Mouse (Mus musculus): ENCODE data around the gene Epb41. TPM values are rescaled to one million over a fixed set of nuclear protein-coding genes. Genes with fewer than 3 reads are reported as not detected.

The Epb41 gene
- polyA plus RNA-seq, 1 experiment from 2014 or later = 22.2 TPM

DNA sequence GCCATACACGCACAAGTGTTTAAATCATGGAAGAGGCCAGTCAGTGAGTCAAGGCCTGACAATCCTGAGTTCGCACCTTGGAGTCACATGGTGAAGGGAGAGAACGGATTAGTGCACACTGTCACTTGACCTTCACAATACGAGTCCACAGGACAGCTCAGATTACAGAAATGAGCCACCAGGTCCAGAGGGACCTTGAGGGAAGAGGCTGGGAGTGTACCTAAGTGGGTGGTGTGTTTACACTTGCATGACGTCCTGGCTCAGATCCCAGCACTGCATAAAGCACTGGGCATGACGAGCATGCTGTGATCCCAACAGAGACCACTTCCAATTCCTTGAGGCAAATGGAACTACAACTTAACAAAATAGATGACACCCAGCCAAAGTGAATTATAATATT, 168.7 kb downstream of the Epb41 start:
- no peak for ATAC-seq
- no peak overlapping the region for H3K9ac ChIP-seq (ENCODE audit: low read depth, low read length)
- H3K4me2 ChIP-seq (replicated peaks; ENCODE audit: low read depth) = no peak overlapping the region
- H3K36me3 ChIP-seq (ENCODE audit: control insufficient read depth, insufficient read depth) = peaks cover 10% of the 10 kb centered on the region; the same call in 1 of the 2 replicates
- no peak for TF ChIP-seq CTCF (IDR thresholded peaks at IDR 0.05; ENCODE audit: low read depth)
- no peak overlapping the region for H3K4me3 ChIP-seq (ENCODE audit: low read depth, low read length)
- H3K27me3 ChIP-seq (replicated peaks; ENCODE audit: control insufficient read depth, insufficient read depth, low read length) = no peaks in the 10 kb centered on the region
- H3K27ac ChIP-seq (ENCODE audit: low read depth, low read length) = no peak overlapping the region
- 0 out of 2 replicates have a peak, but pooled peaks cover 3% of the 10 kb centered on the region for H3K4me1 ChIP-seq (replicated peaks; ENCODE audit: control insufficient read depth, insufficient read depth, low read length)
- no peaks in the 10 kb centered on the region for H3K9me3 ChIP-seq (ENCODE audit: control insufficient read depth)
- 34% methylated on average over 6 of the region's 6 CpGs for WGBS

DNA sequence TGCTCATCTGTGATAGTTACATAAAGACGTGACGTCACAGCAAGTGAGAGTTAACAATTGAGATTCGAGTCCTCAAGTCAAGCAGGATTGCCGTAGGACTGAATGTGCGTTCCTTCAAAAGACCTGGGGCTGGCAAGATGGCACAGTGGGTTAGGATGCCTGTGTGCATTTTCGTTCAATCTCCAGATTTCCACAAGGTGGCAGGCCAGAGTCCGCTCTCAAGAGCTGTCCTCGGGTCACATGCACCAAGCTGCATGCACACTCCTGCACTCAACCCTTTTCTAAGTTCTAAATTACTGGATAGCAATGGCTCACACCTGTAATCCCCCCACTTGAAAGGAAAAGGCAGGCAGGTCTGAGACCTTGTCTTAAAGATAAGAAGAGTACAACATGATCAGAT, 170.6 kb downstream of the Epb41 start:
- peaks cover 30% of the 10 kb centered on the region for H3K36me3 ChIP-seq (ENCODE audit: control insufficient read depth, insufficient read depth)
- no peak overlapping the region for H3K27ac ChIP-seq (ENCODE audit: low read depth, low read length)
- peak; percentile 82 for TF ChIP-seq CTCF (IDR thresholded peaks at IDR 0.05; ENCODE audit: low read depth)
- ATAC-seq = peak; percentile 34; the same call in 1 of the 2 replicates
- H3K27me3 ChIP-seq (replicated peaks; ENCODE audit: control insufficient read depth, insufficient read depth, low read length) = no peaks in the 10 kb centered on the region
- H3K9ac ChIP-seq (ENCODE audit: low read depth, low read length) = no peak overlapping the region
- WGBS = 50% methylated on average over 8 of the region's 8 CpGs
- no peak overlapping the region for H3K4me2 ChIP-seq (replicated peaks; ENCODE audit: low read depth)
- H3K4me1 ChIP-seq (replicated peaks; ENCODE audit: control insufficient read depth, insufficient read depth, low read length) = no peaks in the 10 kb centered on the region
- H3K9me3 ChIP-seq (ENCODE audit: control insufficient read depth) = no peaks in the 10 kb centered on the region
- H3K4me3 ChIP-seq (ENCODE audit: low read depth, low read length) = no peak overlapping the region

DNA sequence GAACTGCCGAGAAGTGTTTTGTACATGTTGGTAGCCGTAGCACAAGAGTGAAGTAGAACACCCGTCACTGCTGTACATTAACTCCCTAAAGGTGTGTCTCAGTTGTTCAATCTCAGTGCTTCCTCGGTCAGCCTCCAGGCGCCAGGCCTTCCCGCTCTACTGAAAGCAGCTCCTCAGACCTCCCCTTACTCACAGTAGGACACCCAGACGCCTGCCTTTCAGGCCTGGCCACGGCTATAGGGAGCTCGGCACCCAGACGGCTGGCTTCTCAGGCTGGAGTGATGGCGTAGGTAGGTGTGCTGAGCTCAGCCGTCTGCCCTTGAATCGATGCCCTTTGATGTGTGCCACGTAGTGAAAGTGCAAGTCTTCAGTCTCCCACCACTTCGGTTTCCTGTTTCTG, 174.0 kb downstream of the Epb41 start:
- no peak for ATAC-seq
- Histone ChIP-seq H3K9me3 (ENCODE audit: control insufficient read depth) (no peaks in the 10 kb centered on the region), H3K27ac (ENCODE audit: low read depth, low read length) (no peak overlapping the region), H3K4me2 (replicated peaks; ENCODE audit: low read depth) (no peak overlapping the region), H3K4me3 (ENCODE audit: low read depth, low read length) (no peak overlapping the region), H3K36me3 (ENCODE audit: control insufficient read depth, insufficient read depth) (peaks cover 54% of the 10 kb centered on the region), H3K27me3 (replicated peaks; ENCODE audit: control insufficient read depth, insufficient read depth, low read length) (no peaks in the 10 kb centered on the region), H3K4me1 (replicated peaks; ENCODE audit: control insufficient read depth, insufficient read depth, low read length) (no peaks in the 10 kb centered on the region), H3K9ac (ENCODE audit: low read depth, low read length) (no peak overlapping the region)
- TF ChIP-seq CTCF (IDR thresholded peaks at IDR 0.05; ENCODE audit: low read depth) = no peak
- WGBS = 90% methylated on average over 15 of the region's 15 CpGs

DNA sequence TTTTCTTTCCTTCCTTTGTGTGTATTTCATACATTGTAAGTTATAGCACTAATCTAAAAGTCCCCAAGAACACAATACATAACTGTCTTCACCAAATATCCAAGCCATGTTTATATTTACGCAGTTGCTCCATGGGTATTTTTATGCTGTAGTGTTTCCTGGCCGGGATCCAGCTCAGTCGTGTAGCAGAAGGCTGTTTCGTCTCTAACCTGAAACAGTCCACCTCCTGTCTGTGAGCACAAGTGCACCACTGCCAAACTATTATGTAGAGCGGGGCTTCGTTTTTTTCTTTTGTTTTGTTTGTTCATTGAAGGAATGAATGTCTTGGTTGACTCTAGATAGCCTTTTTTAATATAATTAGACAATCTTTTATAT, 176.0 kb downstream of the Epb41 start:
- no peak for ATAC-seq
- Histone ChIP-seq H3K9me3 (ENCODE audit: control insufficient read depth) (no peaks in the 10 kb centered on the region), H3K27ac (ENCODE audit: low read depth, low read length) (no peak overlapping the region), H3K4me3 (ENCODE audit: low read depth, low read length) (no peak overlapping the region), H3K27me3 (replicated peaks; ENCODE audit: control insufficient read depth, insufficient read depth, low read length) (no peaks in the 10 kb centered on the region), H3K36me3 (ENCODE audit: control insufficient read depth, insufficient read depth) (peaks cover 65% of the 10 kb centered on the region), H3K9ac (ENCODE audit: low read depth, low read length) (no peak overlapping the region), H3K4me1 (replicated peaks; ENCODE audit: control insufficient read depth, insufficient read depth, low read length) (no peaks in the 10 kb centered on the region), H3K4me2 (replicated peaks; ENCODE audit: low read depth) (no peak overlapping the region)
- WGBS = 70% methylated on average over 6 of the region's 6 CpGs
- TF ChIP-seq CTCF (IDR thresholded peaks at IDR 0.05; ENCODE audit: low read depth) = no peak

DNA sequence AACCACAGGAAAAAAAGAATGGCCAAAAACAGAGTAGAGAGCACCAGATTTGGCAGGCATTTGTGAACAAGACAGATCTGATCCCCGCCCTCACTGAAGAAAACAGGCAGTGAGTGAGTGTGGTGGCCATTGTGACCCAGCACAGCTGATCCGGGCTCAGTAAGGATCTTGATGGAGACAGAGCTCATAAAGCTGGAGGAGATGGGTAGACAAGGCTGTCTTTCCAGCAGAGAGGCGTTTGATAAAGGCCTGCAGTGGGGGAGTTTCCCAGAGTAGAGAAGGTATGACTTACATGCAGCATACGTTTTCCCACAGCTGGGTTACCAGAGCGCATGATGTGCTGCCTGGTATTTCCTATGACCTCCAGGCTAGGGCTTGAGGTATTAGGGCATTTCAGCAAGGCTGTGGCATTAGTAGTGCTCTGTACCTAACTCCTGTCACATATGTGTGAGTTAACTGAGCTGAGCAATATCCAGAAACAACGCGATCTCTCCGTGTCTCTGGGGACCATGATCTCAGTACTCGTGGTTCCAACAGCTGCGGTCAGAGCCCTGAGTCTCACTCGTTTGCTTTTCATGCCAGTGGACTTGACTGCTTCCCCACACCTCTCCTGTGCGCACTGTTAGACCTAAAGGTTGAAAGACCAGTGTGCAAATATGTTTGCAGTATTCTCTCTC, 176.5 kb downstream of the Epb41 start:
- WGBS = 88% methylated on average over 12 of the region's 12 CpGs
- no peak for ATAC-seq
- Histone ChIP-seq H3K36me3 (ENCODE audit: control insufficient read depth, insufficient read depth) (peaks cover 70% of the 10 kb centered on the region), H3K9ac (ENCODE audit: low read depth, low read length) (no peak overlapping the region), H3K4me3 (ENCODE audit: low read depth, low read length) (no peak overlapping the region), H3K27me3 (replicated peaks; ENCODE audit: control insufficient read depth, insufficient read depth, low read length) (no peaks in the 10 kb centered on the region), H3K4me1 (replicated peaks; ENCODE audit: control insufficient read depth, insufficient read depth, low read length) (no peaks in the 10 kb centered on the region), H3K27ac (ENCODE audit: low read depth, low read length) (peak overlapping the region; percentile 41), H3K9me3 (ENCODE audit: control insufficient read depth) (no peaks in the 10 kb centered on the region), H3K4me2 (replicated peaks; ENCODE audit: low read depth) (no peak overlapping the region)
- no peak for TF ChIP-seq CTCF (IDR thresholded peaks at IDR 0.05; ENCODE audit: low read depth)

DNA sequence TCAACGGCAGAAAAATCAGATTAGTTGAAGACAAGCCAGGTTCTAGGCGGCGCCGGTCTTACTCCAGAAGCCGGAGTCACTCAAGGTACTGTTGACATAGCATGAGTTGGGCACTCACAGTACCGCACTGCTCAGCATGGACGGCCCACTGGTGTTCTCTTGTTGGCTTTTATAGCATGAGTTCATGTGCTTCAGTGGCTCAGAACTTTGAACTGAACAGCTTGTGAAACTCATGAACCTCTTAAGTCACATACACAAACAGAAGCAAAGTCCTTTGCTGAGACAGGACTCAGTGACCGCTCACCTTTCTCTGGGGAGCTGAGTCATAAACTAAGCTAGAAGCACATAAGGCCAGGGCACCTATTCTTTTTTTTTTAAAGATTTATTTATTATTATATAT, 177.3 kb downstream of the Epb41 start:
- Histone ChIP-seq H3K27me3 (replicated peaks; ENCODE audit: control insufficient read depth, insufficient read depth, low read length) (no peaks in the 10 kb centered on the region), H3K9me3 (ENCODE audit: control insufficient read depth) (no peaks in the 10 kb centered on the region), H3K4me1 (replicated peaks; ENCODE audit: control insufficient read depth, insufficient read depth, low read length) (no peaks in the 10 kb centered on the region), H3K4me2 (replicated peaks; ENCODE audit: low read depth) (no peak overlapping the region), H3K36me3 (ENCODE audit: control insufficient read depth, insufficient read depth) (peaks cover 78% of the 10 kb centered on the region), H3K9ac (ENCODE audit: low read depth, low read length) (no peak overlapping the region), H3K27ac (ENCODE audit: low read depth, low read length) (peak overlapping the region; percentile 73), H3K4me3 (ENCODE audit: low read depth, low read length) (no peak overlapping the region)
- ATAC-seq = peak; percentile 97
- TF ChIP-seq CTCF (IDR thresholded peaks at IDR 0.05; ENCODE audit: low read depth) = no peak
- 55% methylated on average over 8 of the region's 8 CpGs for WGBS
